Mouse (Mus musculus): ENCODE measurements around the gene Ptgds.

The Ptgds gene

GRCm38 (mm10) chr2:25450853-25451647, 18.8 kb downstream of the Ptgds start:
- DNase-seq (ENCODE audit: low read depth, low spot score) = no peak

- DNase-seq (ENCODE audit: low read depth, low spot score) = no peak
These were observed 27.2 kb downstream of the Ptgds start for GRCm38 (mm10) chr2:25442682-25443081.

GRCm38 (mm10) chr2:25441067-25441466, 28.8 kb downstream of the Ptgds start:
- DNase-seq (ENCODE audit: low read depth, low spot score) = no peak

GRCm38 (mm10) chr2:25436286-25436820, 33.5 kb downstream of the Ptgds start:
- no peak for DNase-seq (ENCODE audit: low read depth, low spot score)

- DNase-seq (ENCODE audit: low read depth, low spot score) = no peak
These were observed 35.6 kb downstream of the Ptgds start for GRCm38 (mm10) chr2:25434292-25434691.

- no peak for DNase-seq (ENCODE audit: low read depth, low spot score)
These were observed 36.7 kb downstream of the Ptgds start for GRCm38 (mm10) chr2:25433101-25433500.

GRCm38 (mm10) chr2:25432326-25433098, 37.3 kb downstream of the Ptgds start:
- DNase-seq (ENCODE audit: low read depth, low spot score) = no peak

- no peak for DNase-seq (ENCODE audit: low read depth, low spot score)
These were observed 38.5 kb downstream of the Ptgds start for GRCm38 (mm10) chr2:25431308-25431855.

- no peak for DNase-seq (ENCODE audit: low read depth, low spot score)
These were observed 39.2 kb downstream of the Ptgds start for GRCm38 (mm10) chr2:25430395-25431233.

DNA sequence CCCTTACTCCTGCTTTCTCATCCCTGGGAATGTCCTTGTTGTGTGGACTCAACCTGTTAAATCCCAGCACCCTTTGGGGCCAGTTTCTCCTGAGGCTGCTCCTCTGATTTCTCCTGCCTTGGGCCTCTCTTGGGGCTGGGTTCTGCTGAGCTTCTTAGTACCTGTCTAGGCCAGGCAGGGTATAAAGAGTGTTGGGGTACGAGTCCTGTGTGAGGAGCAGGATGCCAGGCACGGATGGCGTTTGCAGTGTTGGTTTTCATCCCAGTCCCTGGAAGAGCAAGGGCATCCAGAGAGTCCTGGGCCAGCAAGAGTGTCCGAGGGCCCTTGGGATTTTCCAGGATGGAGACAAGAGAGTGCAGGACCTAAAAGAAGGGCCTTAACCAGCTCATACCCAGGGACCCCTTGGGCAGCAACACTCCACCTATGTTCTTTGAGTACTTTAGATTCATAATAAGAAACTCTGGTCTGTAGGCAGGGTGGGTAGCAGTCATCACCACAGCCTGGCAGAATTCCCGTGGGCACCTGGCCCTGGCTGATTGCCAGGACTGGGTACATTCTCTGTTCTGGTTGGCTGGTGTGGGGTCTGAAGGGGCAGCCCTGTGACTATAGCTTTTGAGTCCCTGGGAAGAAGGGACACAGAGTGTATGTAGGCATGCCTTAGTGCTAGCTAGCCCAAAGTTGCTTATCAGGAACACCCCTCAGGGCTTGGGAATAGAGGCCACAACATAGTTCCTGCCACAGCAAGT, 40.2 kb downstream of the Ptgds start:
- DNase-seq (ENCODE audit: low read depth, low spot score) = peak; percentile 14

DNA sequence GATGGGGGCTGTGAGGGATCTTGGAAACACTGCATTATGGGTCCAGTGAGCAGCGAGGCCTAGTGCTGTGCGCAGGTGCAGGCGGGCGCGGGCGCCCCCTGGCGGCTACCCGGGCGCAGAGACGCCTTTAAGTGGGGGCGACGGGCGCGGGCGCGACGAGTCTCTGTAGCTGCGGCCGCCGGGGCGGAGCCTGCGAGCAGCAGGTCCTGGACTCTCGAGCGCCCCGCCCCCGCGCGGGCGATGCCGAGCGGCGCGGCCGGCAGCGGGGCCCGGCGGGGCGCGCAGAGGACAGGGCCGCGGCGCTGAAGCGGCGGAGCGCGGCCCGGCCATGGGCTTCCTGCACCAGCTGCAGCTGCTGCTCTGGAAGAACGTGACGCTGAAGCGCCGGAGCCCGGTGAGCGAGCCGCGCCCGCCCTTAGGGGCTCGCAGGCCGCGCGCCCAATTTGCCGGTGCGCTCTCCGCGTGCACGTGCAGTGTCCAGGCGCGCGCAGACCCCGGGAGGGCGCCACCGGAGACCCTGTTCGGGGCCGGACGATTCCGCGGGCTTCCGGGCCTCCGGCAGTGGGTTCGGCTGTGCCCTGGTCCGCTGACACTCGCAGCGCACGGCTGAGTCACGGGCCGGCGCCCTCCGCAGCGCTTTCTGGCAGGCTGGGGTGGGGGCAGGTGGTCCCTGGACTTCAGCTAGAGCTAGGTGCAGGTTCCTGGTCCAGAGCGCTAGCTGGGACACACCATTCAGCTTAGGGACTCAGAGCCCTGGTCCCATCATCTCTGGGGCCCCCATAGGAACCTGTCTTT, 41.2 kb downstream of the Ptgds start, which contains the start of gene Abca2:
Abca2 (plus strand) TSS at position 262 of the 795 bp plus-strand sequence.
- DNase-seq (ENCODE audit: low read depth, low spot score) = peak; percentile 94

GRCm38 (mm10) chr2:25427256-25427655, 42.6 kb downstream of the Ptgds start:
- DNase-seq (ENCODE audit: low read depth, low spot score) = no peak

DNA sequence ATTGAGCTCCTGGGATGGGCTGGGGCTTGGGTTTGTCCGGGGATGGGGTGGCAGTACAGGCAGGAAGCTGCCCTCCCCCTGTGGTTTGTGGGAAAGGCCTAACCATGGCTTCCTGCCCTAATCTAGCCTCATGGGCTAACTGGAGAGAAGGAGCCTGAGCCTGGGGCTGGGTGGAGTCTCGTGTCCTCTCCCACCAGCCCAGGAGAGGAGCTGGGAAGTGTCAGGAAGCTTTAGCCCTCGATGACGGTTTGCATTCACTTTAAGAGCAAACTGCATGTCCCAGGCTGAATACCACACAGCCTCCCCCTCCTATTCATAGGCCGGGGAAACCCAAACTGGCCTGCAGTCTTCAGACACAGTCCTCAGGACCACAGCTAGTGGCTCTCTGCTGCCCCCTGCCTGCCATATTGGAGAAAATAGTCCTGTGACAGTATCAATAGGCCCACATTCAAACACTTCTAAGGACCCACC, 43.1 kb downstream of the Ptgds start:
- DNase-seq (ENCODE audit: low read depth, low spot score) = peak; percentile 84

DNA sequence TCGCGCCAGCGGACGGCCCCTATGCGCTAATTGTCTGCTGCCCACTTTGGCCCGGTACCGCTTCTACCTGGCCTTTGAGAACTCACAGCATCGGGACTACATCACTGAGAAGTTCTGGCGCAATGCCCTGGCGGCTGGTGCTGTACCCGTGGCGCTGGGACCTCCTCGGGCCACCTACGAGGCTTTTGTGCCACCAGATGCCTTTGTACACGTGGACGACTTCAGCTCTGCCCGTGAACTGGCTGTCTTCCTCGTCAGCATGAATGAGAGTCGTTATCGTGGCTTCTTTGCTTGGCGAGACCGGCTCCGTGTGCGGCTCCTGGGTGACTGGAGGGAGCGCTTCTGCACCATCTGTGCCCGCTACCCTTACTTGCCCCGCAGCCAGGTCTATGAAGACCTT, 44.4 kb downstream of the Ptgds start:
- DNase-seq (ENCODE audit: low read depth, low spot score) = peak; percentile 16

- DNase-seq (ENCODE audit: low read depth, low spot score) = no peak
These were observed 46.2 kb downstream of the Ptgds start for GRCm38 (mm10) chr2:25423626-25424025.

GRCm38 (mm10) chr2:25422587-25423410, 47.0 kb downstream of the Ptgds start, which contains the start of gene Fut7:
Gene Fut7 (plus strand): TSS chr2:25423267.
- DNase-seq (ENCODE audit: low read depth, low spot score) = peak; percentile 85

GRCm38 (mm10) chr2:25421896-25422295, 48.0 kb downstream of the Ptgds start:
- peak; percentile 81 for DNase-seq (ENCODE audit: low read depth, low spot score)

DNA sequence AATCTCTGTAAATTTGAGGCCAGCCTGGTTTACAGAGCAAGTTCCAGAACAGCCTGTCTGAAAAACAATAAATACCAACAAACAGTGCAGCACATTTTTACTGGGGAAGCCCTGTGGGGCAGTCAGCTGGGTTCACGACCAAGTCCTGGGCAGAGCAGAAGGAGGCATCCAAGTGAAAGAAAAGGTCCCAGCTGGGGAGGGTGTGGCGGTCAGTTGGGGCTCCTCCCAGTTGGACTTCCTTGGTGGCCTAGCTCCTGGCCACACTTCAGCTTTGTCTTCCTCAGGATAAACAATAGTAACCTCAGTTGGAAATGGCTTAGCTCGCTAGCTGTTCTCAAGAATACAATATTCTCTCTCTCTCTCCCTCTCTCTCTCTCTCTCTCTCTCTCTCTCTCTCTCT, 52.4 kb downstream of the Ptgds start:
- DNase-seq (ENCODE audit: low read depth, low spot score) = no peak
